Mouse (Mus musculus): ENCODE measurements around the gene Myo15b.
A peak's percentile ranks its signal among the peaks of the same experiment; 100 is the strongest.

Myo15b gene

GRCm38 (mm10) chr11:115876438-115876837, 18.2 kb downstream of the Myo15b start:
- no peak for DNase-seq

GRCm38 (mm10) chr11:115877174-115877755, 19.1 kb downstream of the Myo15b start:
- DNase-seq: peak; percentile 80

GRCm38 (mm10) chr11:115878071-115878470, 19.9 kb downstream of the Myo15b start:
- peak; percentile 47 for DNase-seq

- peak; percentile 37 for DNase-seq
Observed at GRCm38 (mm10) chr11:115881002-115881401, 22.8 kb downstream of the Myo15b start.

GRCm38 (mm10) chr11:115883251-115883650, 25.0 kb downstream of the Myo15b start:
- DNase-seq: no peak

- DNase-seq: no peak
Observed at GRCm38 (mm10) chr11:115884361-115884760, 26.2 kb downstream of the Myo15b start.

GRCm38 (mm10) chr11:115885281-115885680, 27.1 kb downstream of the Myo15b start:
- DNase-seq: no peak

GRCm38 (mm10) chr11:115886446-115886845, 28.2 kb downstream of the Myo15b start:
- DNase-seq: no peak

- DNase-seq: no peak
Observed at GRCm38 (mm10) chr11:115888020-115888419, 29.8 kb downstream of the Myo15b start.

GRCm38 (mm10) chr11:115889159-115889558, 31.0 kb downstream of the Myo15b start:
- no peak for DNase-seq

- DNase-seq: no peak
Observed at GRCm38 (mm10) chr11:115892213-115892612, 34.0 kb downstream of the Myo15b start.

- DNase-seq: no peak
Observed at GRCm38 (mm10) chr11:115893071-115893470, 34.9 kb downstream of the Myo15b start.

- DNase-seq: peak; percentile 38
Observed at GRCm38 (mm10) chr11:115894755-115895520, 36.7 kb downstream of the Myo15b start.

GRCm38 (mm10) chr11:115898446-115898845, 40.2 kb downstream of the Myo15b start:
- no peak for DNase-seq

GRCm38 (mm10) chr11:115898886-115899285, 40.7 kb downstream of the Myo15b start:
- peak; percentile 38 for DNase-seq

GRCm38 (mm10) chr11:115899486-115900266, 41.5 kb downstream of the Myo15b start, which contains the start of gene Smim5:
Smim5 (plus strand) TSS chr11:115899966.
- peak; percentile 86 for DNase-seq

GRCm38 (mm10) chr11:115900561-115901337, 42.5 kb downstream of the Myo15b start:
- DNase-seq: no peak

GRCm38 (mm10) chr11:115901338-115902161, 43.3 kb downstream of the Myo15b start:
- no peak for DNase-seq

GRCm38 (mm10) chr11:115902177-115902576, 44.0 kb downstream of the Myo15b start:
- no peak for DNase-seq

GRCm38 (mm10) chr11:115902831-115903230, 44.6 kb downstream of the Myo15b start:
- DNase-seq: peak; percentile 37

- DNase-seq: peak; percentile 38
Observed at GRCm38 (mm10) chr11:115903384-115904230, 45.4 kb downstream of the Myo15b start.

Data from kidney, postnatal 14 days (tissue).